Mouse (Mus musculus): ENCODE measurements around the gene Olfr223.
"Not testable (repeated sequence)": the region's sequence is repeated elsewhere in the genome, so short reads cannot be mapped to it uniquely, and the experiment has no call there.

Gene Olfr223

GRCm38 (mm10) chr11:59593189-59593588, at the start of gene Olfr223:
Gene Olfr223, minus strand, starts transcription at chr11:59593289.
- no peak for DNase-seq (ENCODE audit: low spot score in 2 of 2)

GRCm38 (mm10) chr11:59642420-59642819, 49.3 kb upstream of the Olfr223 start:
- no peak for DNase-seq (ENCODE audit: low spot score in 2 of 2)

- no peak for DNase-seq (ENCODE audit: low spot score in 2 of 2)
These were observed 48.1 kb upstream of the Olfr223 start for GRCm38 (mm10) chr11:59641227-59641626.

GRCm38 (mm10) chr11:59639957-59640643, 47.0 kb upstream of the Olfr223 start:
- no peak for DNase-seq (ENCODE audit: low spot score in 2 of 2)

- DNase-seq (ENCODE audit: low spot score in 2 of 2), result no peak
These were observed 43.8 kb upstream of the Olfr223 start for GRCm38 (mm10) chr11:59636695-59637414.

- no peak for DNase-seq (ENCODE audit: low spot score in 2 of 2)
These were observed 43.0 kb upstream of the Olfr223 start for GRCm38 (mm10) chr11:59635821-59636694.

GRCm38 (mm10) chr11:59635251-59635795, 42.2 kb upstream of the Olfr223 start:
- no peak for DNase-seq (ENCODE audit: low spot score in 2 of 2)

- DNase-seq (ENCODE audit: low spot score in 2 of 2), result no peak
These were observed 41.0 kb upstream of the Olfr223 start for GRCm38 (mm10) chr11:59634001-59634660.

- DNase-seq (ENCODE audit: low spot score in 2 of 2), result peak; percentile 27 to 43
These were observed 39.9 kb upstream of the Olfr223 start for GRCm38 (mm10) chr11:59633037-59633436.

- DNase-seq (ENCODE audit: low spot score in 2 of 2), result no peak
These were observed 38.9 kb upstream of the Olfr223 start for GRCm38 (mm10) chr11:59631980-59632379.

GRCm38 (mm10) chr11:59629871-59630270, 36.8 kb upstream of the Olfr223 start:
- no peak for DNase-seq (ENCODE audit: low spot score in 2 of 2)

GRCm38 (mm10) chr11:59628177-59628576, 35.1 kb upstream of the Olfr223 start:
- no peak for DNase-seq (ENCODE audit: low spot score in 2 of 2)

GRCm38 (mm10) chr11:59626192-59626591, 33.1 kb upstream of the Olfr223 start:
- DNase-seq (ENCODE audit: low spot score in 2 of 2), result no peak

GRCm38 (mm10) chr11:59624017-59624630, 31.0 kb upstream of the Olfr223 start:
- peak; percentile 73 to 76 for DNase-seq (ENCODE audit: low spot score in 2 of 2)

GRCm38 (mm10) chr11:59622214-59622613, 29.1 kb upstream of the Olfr223 start:
- DNase-seq (ENCODE audit: low spot score in 2 of 2), result no peak

GRCm38 (mm10) chr11:59616986-59617385, 23.9 kb upstream of the Olfr223 start:
- DNase-seq (ENCODE audit: low spot score in 2 of 2), result not testable (repeated sequence)

GRCm38 (mm10) chr11:59614120-59614519, 21.0 kb upstream of the Olfr223 start:
- DNase-seq (ENCODE audit: low spot score in 2 of 2), result peak; percentile 58 to 63

- no peak for DNase-seq (ENCODE audit: low spot score in 2 of 2)
These were observed 18.6 kb upstream of the Olfr223 start for GRCm38 (mm10) chr11:59611646-59612045.

- DNase-seq (ENCODE audit: low spot score in 2 of 2), result no peak
These were observed 9.2 kb upstream of the Olfr223 start for GRCm38 (mm10) chr11:59602287-59602686.

- no peak for DNase-seq (ENCODE audit: low spot score in 2 of 2)
These were observed 7.8 kb upstream of the Olfr223 start for GRCm38 (mm10) chr11:59600872-59601271.

GRCm38 (mm10) chr11:59599211-59599610, 6.1 kb upstream of the Olfr223 start:
- no peak for DNase-seq (ENCODE audit: low spot score in 2 of 2)
